Mouse (Mus musculus) liver, embryonic 16.5 days (tissue): ENCODE results near the gene Zbtb49. TPM values are rescaled to one million over a fixed set of nuclear protein-coding genes. Genes with fewer than 3 reads are reported as not detected.
A peak's percentile ranks its signal among the peaks of the same experiment; 100 is the strongest.

Experiments
- ATAC-seq: fragments of 200-750 bp; cut with Nextera tagmentation; 2 replicates; pipeline ENCODE4 v1.8.0; 2017; ENCODE audit warnings: low read depth, mild to moderate bottlenecking, moderate number of reproducible peaks, moderate library complexity
- H3K27ac ChIP-seq: fragments of 300-500 bp; sonication (generic); 2 replicates; pipeline ENCODE4 v1.5.1; 2014; ENCODE audit warnings: mild to moderate bottlenecking, low read length
- H3K27me3 ChIP-seq: fragments of 300-500 bp; sonication (generic); 2 replicates; pipeline ENCODE4 v1.6.1; 2014; ENCODE audit warnings: low read depth, low read length, mixed read lengths; ENCODE audit not compliant: control insufficient read depth, insufficient read depth
- H3K36me3 ChIP-seq: fragments of 300-500 bp; sonication (generic); 2 replicates; pipeline ENCODE4 v1.6.1; 2014; ENCODE audit warnings: mild to moderate bottlenecking; ENCODE audit not compliant: control insufficient read depth, insufficient read depth
- H3K4me1 ChIP-seq: fragments of 300-500 bp; sonication (generic); 2 replicates; pipeline ENCODE4 v1.6.1; 2014; ENCODE audit warnings: low read depth, low read length, mixed read lengths; ENCODE audit not compliant: control insufficient read depth
- H3K4me2 ChIP-seq: fragments of 300-500 bp; sonication (generic); 2 replicates; pipeline ENCODE4 v1.6.1; 2014; ENCODE audit warnings: low read depth, low read length, mixed read lengths
- H3K4me3 ChIP-seq: fragments of 300-500 bp; sonication (generic); 2 replicates; pipeline ENCODE4 v1.5.1; 2014; ENCODE audit warnings: low read depth, mild to moderate bottlenecking, low read length
- H3K9ac ChIP-seq: fragments of 300-500 bp; sonication (generic); 2 replicates; pipeline ENCODE4 v1.6.1; 2014; ENCODE audit warnings: low read depth, low read length
- H3K9me3 ChIP-seq: fragments of 300-500 bp; sonication (generic); replicated peaks from 2 replicates; pipeline ENCODE4 v1.6.1; 2016; ENCODE audit warnings: low read length; ENCODE audit not compliant: control insufficient read depth
- WGBS: fragments of 180-500 bp; shearing (Covaris S2); extraction: QIAGEN DNeasy Blood & Tissue Kit; methylation state at CpG from one replicate; pipeline ENCODE4 v1.1.7; 2014; ENCODE audit not compliant: insufficient replicate concordance; 5-methylcytosine and 5-hydroxymethylcytosine counted together
- polyA plus RNA-seq: library from polyadenylated mRNA; unstranded; fragments of >200 nt; fragmentation: Nextera tagmentation; extraction: Ambion mirVana; gene quantifications from 2 replicates; pipeline ENCODE4 v1.2.1, GENCODE M21; 2015

The Zbtb49 gene
- polyA plus RNA-seq, 1 experiment from 2014 or later, result 2.6 TPM

- 68% methylated on average over 16 of the region's 16 CpGs for WGBS
- Histone ChIP-seq H3K4me1 (no peaks in the 10 kb centered on the region), H3K4me2 (no peak overlapping the region), H3K4me3 (no peak overlapping the region), H3K27ac (no peak overlapping the region), H3K36me3 (no peaks in the 10 kb centered on the region), H3K9me3 (no peaks in the 10 kb centered on the region), H3K9ac (no peak overlapping the region), H3K27me3 (no peaks in the 10 kb centered on the region)
- ATAC-seq, result no peak
These were observed 45.9 kb downstream of the Zbtb49 start for GRCm38 (mm10) chr5:38174256-38174912.

- no peak overlapping the region for H3K27ac ChIP-seq
- H3K9me3 ChIP-seq, result no peaks in the 10 kb centered on the region
- no peak overlapping the region for H3K9ac ChIP-seq
- ATAC-seq, result no peak
- 33% methylated on average over 5 of the region's 5 CpGs for WGBS
- no peak overlapping the region for H3K4me2 ChIP-seq
- H3K36me3 ChIP-seq, result no peaks in the 10 kb centered on the region
- no peak overlapping the region for H3K4me3 ChIP-seq
- no peaks in the 10 kb centered on the region for H3K27me3 ChIP-seq
- H3K4me1 ChIP-seq, result no peaks in the 10 kb centered on the region
These were observed 46.5 kb downstream of the Zbtb49 start for GRCm38 (mm10) chr5:38173766-38174165.

- no peak for ATAC-seq
- no peaks in the 10 kb centered on the region for H3K27me3 ChIP-seq
- no peak overlapping the region for H3K27ac ChIP-seq
- H3K4me3 ChIP-seq, result no peak overlapping the region
- H3K4me1 ChIP-seq, result no peaks in the 10 kb centered on the region
- H3K36me3 ChIP-seq, result no peaks in the 10 kb centered on the region
- WGBS, result 68% methylated on average over 11 of the region's 11 CpGs
- H3K9me3 ChIP-seq, result no peaks in the 10 kb centered on the region
- H3K9ac ChIP-seq, result no peak overlapping the region
- no peak overlapping the region for H3K4me2 ChIP-seq
These were observed 51.8 kb downstream of the Zbtb49 start for GRCm38 (mm10) chr5:38168497-38168896.

GRCm38 (mm10) chr5:38159634-38160413, 60.4 kb downstream of the Zbtb49 start, which contains the start of gene Nsg1:
Nsg1 (minus strand) TSS chr5:38159907.
- ATAC-seq, result no peak
- no peaks in the 10 kb centered on the region for H3K36me3 ChIP-seq
- 7% methylated on average over 35 of the region's 35 CpGs for WGBS
- H3K27ac ChIP-seq, result no peak within 1 kb of the TSS
- H3K4me2 ChIP-seq, result peak within 1 kb of the TSS; percentile 55
- no peaks in the 10 kb centered on the region for H3K9me3 ChIP-seq
- peaks cover 48% of the 10 kb centered on the region for H3K27me3 ChIP-seq
- peak within 1 kb of the TSS; percentile 47 for H3K4me3 ChIP-seq
- no peaks in the 10 kb centered on the region for H3K4me1 ChIP-seq
- H3K9ac ChIP-seq, result no peak within 1 kb of the TSS; the same call in none of the 2 replicates

- H3K9me3 ChIP-seq, result no peaks in the 10 kb centered on the region
- H3K27me3 ChIP-seq, result peaks cover 48% of the 10 kb centered on the region
- no peak overlapping the region; the same call in none of the 2 replicates for H3K9ac ChIP-seq
- H3K4me2 ChIP-seq, result peak overlapping the region; percentile 55
- peak overlapping the region; percentile 47 for H3K4me3 ChIP-seq
- ATAC-seq, result no peak
- WGBS, result 1% methylated on average over 79 of the region's 79 CpGs
- no peaks in the 10 kb centered on the region for H3K4me1 ChIP-seq
- H3K27ac ChIP-seq, result no peak overlapping the region
- no peaks in the 10 kb centered on the region for H3K36me3 ChIP-seq
These were observed 61.2 kb downstream of the Zbtb49 start for GRCm38 (mm10) chr5:38158947-38159633.

GRCm38 (mm10) chr5:38158501-38158946, 61.7 kb downstream of the Zbtb49 start:
- ATAC-seq, result no peak
- Histone ChIP-seq H3K27ac (no peak overlapping the region), H3K4me2 (peak overlapping the region; percentile 55), H3K4me1 (no peaks in the 10 kb centered on the region), H3K36me3 (no peaks in the 10 kb centered on the region), H3K9ac (no peak overlapping the region), H3K27me3 (peaks cover 48% of the 10 kb centered on the region), H3K4me3 (peak overlapping the region; percentile 47), H3K9me3 (no peaks in the 10 kb centered on the region)
- 4% methylated on average over 17 of the region's 17 CpGs for WGBS

- Histone ChIP-seq H3K27ac (no peak overlapping the region), H3K4me1 (no peaks in the 10 kb centered on the region), H3K27me3 (peaks cover 48% of the 10 kb centered on the region), H3K9me3 (no peaks in the 10 kb centered on the region), H3K9ac (no peak overlapping the region), H3K36me3 (no peaks in the 10 kb centered on the region), H3K4me3 (no peak overlapping the region), H3K4me2 (no peak overlapping the region)
- no peak for ATAC-seq
- WGBS, result 51% methylated on average over 9 of the region's 9 CpGs
These were observed 62.7 kb downstream of the Zbtb49 start for GRCm38 (mm10) chr5:38157481-38158020.

- no peak overlapping the region for H3K27ac ChIP-seq
- peaks cover 15% of the 10 kb centered on the region for H3K27me3 ChIP-seq
- no peak overlapping the region for H3K4me2 ChIP-seq
- no peak for ATAC-seq
- H3K9me3 ChIP-seq, result no peaks in the 10 kb centered on the region
- H3K36me3 ChIP-seq, result no peaks in the 10 kb centered on the region
- no peaks in the 10 kb centered on the region for H3K4me1 ChIP-seq
- H3K4me3 ChIP-seq, result no peak overlapping the region
- 56% methylated on average over 5 of the region's 5 CpGs for WGBS
- no peak overlapping the region for H3K9ac ChIP-seq
These were observed 66.6 kb downstream of the Zbtb49 start for GRCm38 (mm10) chr5:38153636-38154035.
